Mouse (Mus musculus) embryo, embryonic 11.5 days (tissue): ENCODE results near the gene Ccdc28a.

ENCODE experiments used
- DNase-seq: peaks from one replicate; pipeline ENCODE4 v3.0.0-alpha.2; 2012; ENCODE audit warnings: low read depth, low spot score

Ccdc28a gene

DNA sequence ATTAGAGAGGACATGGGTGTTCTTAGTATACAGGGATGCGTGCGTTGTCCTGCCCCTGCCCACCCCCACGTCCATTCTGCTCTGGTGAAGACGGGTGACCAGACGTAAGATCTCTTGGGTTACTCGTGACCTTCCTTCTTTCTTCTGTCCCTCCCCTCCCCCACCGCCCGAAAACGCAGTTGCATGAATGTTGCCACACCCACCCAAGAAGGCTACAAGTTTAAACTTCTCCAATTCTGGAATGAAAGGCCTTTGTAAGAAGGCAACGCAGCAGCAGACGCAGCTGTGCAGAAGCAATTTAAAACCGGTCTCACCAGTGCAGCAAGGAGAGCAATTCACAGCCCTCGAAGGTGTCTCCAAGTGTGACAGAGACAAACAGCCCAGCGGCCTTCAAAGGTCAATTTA, 40.1 kb downstream of the Ccdc28a start:
- no peak for DNase-seq

- no peak for DNase-seq
These were observed 40.6 kb downstream of the Ccdc28a start for GRCm38 (mm10) chr10:18194156-18194555.

DNA sequence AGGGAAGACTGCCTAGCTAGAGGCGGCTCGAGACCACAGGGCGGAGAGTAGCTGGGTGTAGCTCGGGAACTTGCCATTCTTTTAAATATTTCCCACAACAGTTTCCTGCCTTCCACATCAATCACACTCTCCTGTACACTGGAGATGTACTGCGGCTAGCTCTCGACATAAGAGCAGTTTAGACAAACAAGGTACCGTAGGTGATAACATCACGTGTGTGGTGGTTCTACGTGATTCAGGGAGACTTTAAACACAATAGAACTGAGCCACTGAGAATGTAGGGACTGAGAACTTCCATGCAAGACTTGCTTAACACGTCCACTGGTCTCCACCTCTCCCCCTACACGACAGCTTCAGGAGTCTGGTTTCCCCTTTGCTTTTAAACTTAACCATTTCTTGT, 41.6 kb downstream of the Ccdc28a start:
- no peak for DNase-seq

DNA sequence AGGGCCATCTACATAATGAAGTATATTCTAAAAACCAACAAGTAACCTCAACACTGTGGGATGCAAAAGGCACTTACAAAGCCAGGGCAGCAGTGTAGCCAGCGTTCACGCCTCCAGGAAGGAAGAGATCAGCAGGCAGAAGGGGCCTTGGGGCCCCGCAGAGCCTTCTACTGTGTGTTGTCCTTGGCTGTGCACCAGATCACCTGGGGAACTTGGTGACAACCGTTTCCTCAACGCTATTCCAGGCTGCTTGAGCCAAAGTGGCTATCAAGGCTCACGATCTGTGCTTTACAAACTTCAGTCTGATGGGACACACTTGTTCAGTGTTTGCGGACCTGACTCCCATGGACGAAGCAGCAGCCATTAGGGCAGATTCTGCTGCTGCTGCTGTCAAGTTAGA, 43.1 kb downstream of the Ccdc28a start:
- no peak for DNase-seq

DNA sequence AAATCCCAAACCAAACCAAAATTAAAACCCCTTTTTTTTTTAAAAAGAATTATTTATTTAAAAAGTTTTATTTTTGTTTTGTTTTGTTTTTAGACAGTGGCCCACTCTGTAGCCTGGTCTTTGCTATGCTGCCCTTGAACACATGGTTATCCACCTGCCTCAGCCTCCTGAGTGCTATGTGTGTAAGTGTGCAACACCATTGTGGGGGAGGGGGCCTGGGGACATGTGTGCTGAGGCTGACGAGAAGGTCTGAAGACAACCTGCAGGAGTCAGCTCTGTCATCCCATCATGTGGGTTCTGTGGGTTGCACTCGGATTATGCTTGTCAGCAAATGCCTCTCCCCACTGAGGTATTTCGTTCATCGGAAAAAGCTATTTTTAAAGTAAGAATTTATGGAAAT, 45.3 kb downstream of the Ccdc28a start:
- no peak for DNase-seq

- DNase-seq, result no peak
These were observed 46.2 kb downstream of the Ccdc28a start for GRCm38 (mm10) chr10:18188564-18188963.

DNA sequence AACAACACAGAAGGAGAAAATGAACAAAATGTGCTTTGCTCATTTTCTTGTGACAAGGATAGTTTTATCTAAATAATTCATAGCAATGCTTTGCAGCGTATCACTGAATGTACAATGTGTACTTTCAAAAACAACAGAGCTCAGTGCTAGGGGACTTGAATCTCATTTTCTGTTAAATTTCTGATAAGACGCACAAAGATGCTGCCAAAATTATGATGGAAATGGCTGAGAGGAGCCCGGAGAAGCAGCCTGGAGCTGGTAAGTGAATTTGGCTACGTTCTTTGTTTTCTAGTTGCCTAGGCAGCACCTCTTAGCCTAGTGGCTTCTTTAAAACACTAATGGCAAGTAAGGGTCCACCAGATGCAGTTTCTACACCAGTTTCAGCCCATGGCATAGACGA, 52.6 kb downstream of the Ccdc28a start:
- DNase-seq, result no peak

- no peak for DNase-seq
These were observed 57.5 kb downstream of the Ccdc28a start for GRCm38 (mm10) chr10:18177304-18177703.

DNA sequence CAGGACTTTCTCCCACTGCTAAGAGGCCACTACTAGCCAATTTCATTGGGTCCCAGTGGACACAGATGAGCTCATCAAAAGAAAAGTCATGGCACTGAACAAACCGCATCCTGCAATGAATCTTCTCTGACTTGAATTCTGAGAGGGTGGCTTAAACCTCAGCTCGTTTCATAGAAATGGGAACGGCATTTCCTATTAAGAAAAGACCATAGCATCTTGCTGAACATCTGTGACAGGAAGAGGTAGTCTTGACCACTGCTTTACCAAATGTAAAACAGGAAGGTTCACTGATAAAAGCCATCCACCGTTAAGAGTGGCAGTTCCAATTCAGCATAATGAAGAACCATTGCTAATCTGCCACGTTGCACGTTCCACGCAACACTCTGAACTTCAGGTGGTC, 58.1 kb downstream of the Ccdc28a start:
- DNase-seq, result no peak

DNA sequence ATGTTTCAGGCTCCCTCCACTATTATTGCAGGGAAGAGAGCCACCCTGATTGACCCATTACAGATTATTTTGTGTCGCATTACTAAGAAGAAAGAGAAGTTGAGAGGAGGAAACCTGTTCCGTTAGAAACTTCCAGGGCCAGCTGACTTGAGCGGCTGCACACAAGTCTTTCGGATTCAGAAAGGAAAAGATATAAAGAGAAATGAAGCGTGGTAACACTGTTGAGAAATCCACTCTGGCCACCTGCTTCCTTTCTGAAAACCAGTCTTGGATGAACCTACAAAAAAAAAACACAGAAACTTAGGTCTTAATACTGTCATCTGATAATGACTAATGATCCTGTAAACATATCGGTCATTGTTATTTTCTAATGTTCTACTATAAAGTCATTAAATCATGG, 59.7 kb downstream of the Ccdc28a start:
- no peak for DNase-seq
